Mouse (Mus musculus): ENCODE measurements around the gene Hyal3. TPM values are rescaled to one million over a fixed set of nuclear protein-coding genes. Genes with fewer than 3 reads are reported as not detected.
A peak's percentile ranks its signal among the peaks of the same experiment; 100 is the strongest.

Hyal3 gene
- polyA plus RNA-seq, 1 experiment from 2014 or later: 1.5 TPM

DNA sequence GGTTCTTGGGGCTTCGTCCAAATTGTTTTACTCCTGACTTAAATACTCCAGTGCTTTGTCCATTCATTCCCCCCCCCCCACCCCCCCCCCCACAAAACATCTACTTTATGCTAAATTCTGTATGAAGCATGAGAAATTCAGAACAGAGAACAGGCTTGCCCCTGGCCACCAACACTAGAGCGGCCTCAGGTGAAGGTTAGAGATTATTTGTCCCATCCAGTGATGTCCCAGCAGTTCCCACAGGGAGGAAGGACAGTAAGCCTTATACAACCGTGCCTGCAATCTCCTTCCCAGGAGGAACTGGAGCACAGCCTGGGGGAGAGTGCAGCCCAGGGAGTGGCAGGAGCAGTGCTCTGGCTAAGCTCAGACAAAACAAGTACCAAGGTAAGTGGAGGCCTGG is 2.0 kb upstream of the Hyal3 start, which contains the start of gene Naa80:
Gene Naa80, plus strand, starts transcription at position 301 of the 400 bp plus-strand sequence.
- no peaks in the 10 kb centered on the region for H3K27me3 ChIP-seq (replicated peaks)
- 0 out of 2 replicates have a peak within 1 kb of the TSS, but pooled peaks have one; percentile 8 for H3K9ac ChIP-seq
- ATAC-seq (ENCODE audit: low FRiP score, low read depth): no peak
- peaks cover 43% of the 10 kb centered on the region for H3K4me1 ChIP-seq
- no peak within 1 kb of the TSS for H3K4me3 ChIP-seq
- no peak within 1 kb of the TSS for H3K27ac ChIP-seq
- peaks cover 21% of the 10 kb centered on the region for H3K36me3 ChIP-seq
- 81% methylated on average over 3 of the region's 3 CpGs for whole genome bisulfite sequencing
- peak within 1 kb of the TSS; percentile 95; the same call in 1 of the 2 replicates for H3K4me2 ChIP-seq (replicated peaks)
- no peaks in the 10 kb centered on the region for H3K9me3 ChIP-seq

DNA sequence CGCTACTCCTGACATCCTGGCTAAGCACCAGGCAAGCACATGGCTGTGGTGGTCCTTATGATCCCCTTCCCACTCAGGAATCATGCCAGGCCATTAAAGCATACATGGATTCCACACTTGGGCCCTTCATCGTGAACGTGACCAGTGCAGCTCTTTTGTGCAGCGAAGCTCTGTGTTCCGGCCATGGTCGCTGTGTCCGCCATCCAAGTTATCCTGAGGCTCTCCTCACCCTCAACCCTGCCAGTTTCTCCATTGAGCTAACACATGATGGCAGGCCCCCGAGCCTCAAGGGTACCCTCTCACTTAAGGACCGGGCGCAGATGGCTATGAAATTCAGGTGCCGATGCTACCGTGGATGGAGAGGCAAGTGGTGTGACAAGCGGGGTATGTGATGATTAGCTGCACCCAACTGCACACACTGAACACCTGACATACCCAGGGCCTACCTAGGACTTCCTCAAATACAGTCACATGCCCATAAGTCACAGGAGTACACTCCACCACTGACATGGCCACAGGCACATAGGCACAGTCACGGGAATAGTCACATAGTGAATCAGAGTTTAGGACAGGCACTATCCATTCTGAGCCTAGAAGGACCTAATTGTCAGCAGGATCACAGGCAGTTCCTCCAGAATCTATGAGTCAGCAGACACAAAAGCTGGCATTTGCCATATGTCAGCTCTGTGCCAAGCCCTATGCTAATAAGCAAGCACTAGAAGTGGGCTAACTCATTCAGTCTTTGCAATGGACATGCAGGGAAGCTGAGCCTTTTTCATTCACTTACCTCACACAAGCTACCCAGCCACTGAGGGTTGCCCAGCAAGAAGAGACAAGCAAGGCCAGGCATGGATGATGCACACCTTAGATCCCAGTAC is 1.4 kb upstream of the Hyal3 start:
- H3K4me1 ChIP-seq: peaks cover 43% of the 10 kb centered on the region
- H3K9ac ChIP-seq: no peak overlapping the region
- WGBS: 94% methylated on average over 14 of the region's 14 CpGs
- H3K4me3 ChIP-seq: no peak overlapping the region
- H3K9me3 ChIP-seq: no peaks in the 10 kb centered on the region
- H3K27me3 ChIP-seq (replicated peaks): no peaks in the 10 kb centered on the region
- no peak overlapping the region for H3K27ac ChIP-seq
- peak overlapping the region; percentile 95; the same call in 1 of the 2 replicates for H3K4me2 ChIP-seq (replicated peaks)
- H3K36me3 ChIP-seq: peaks cover 17% of the 10 kb centered on the region
- no peak for ATAC-seq (ENCODE audit: low FRiP score, low read depth)

DNA sequence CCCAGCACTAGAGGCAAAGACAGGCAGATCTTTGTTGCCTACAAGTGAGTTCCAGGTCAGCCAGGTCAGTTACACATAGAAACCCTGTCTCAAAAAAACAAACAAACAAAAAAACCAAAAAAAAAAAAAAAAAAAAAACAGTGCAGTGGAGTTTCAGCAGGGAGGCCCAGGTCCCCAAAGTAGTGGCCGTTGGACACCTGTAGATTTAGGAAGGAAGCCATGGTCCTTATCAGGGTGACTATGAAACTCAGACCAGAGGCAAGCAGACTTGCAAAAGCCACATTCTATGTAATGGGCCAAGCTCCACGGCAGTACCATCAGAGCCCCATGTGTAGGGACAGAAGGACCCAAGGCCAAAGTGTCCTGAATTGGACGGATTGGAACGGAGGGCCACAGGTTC is 966 bp downstream of the Hyal3 start:
- Histone ChIP-seq H3K27me3 (replicated peaks) (no peaks in the 10 kb centered on the region), H3K4me3 (no peak overlapping the region), H3K27ac (no peak overlapping the region), H3K4me1 (peaks cover 36% of the 10 kb centered on the region), H3K4me2 (replicated peaks) (peak overlapping the region; percentile 95), H3K9me3 (no peaks in the 10 kb centered on the region), H3K9ac (no peak overlapping the region), H3K36me3 (peaks cover 9% of the 10 kb centered on the region)
- WGBS: 79% methylated on average over 4 of the region's 4 CpGs
- no peak for ATAC-seq (ENCODE audit: low FRiP score, low read depth)

DNA sequence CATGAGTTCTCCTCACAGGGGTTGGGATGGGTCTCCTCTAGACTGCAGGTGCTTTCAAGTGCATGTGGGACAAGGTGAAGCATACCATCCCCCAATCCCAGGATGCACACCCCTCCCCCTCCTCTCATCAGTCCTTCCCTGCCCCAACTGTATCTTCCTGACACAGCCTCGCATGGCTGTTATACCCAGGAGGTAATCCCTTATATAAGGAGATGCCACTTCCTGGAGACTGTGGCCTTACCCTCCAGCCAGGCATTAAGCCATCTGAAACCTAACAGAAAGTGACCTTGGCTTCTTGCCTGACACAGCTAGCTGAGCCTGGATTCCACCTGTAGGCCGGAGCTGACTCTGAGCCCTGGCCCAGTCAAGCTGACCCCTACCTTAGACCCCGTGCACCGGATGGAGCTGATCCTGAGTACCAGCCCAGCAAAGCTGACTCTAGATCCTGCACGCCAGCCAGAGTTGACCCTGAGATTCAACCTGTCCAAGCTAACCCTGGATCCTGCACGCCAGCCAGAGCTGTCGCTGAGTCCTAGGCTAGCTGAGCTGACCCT is 2.0 kb downstream of the Hyal3 start:
- no peaks in the 10 kb centered on the region for H3K9me3 ChIP-seq
- no peak overlapping the region for H3K9ac ChIP-seq
- H3K4me2 ChIP-seq (replicated peaks): no peak overlapping the region
- H3K27me3 ChIP-seq (replicated peaks): no peaks in the 10 kb centered on the region
- H3K4me3 ChIP-seq: no peak overlapping the region
- H3K27ac ChIP-seq: no peak overlapping the region
- H3K4me1 ChIP-seq: peaks cover 26% of the 10 kb centered on the region
- no peak for ATAC-seq (ENCODE audit: low FRiP score, low read depth)
- 91% methylated on average over 7 of the region's 7 CpGs for WGBS
- peaks cover 9% of the 10 kb centered on the region for H3K36me3 ChIP-seq

DNA sequence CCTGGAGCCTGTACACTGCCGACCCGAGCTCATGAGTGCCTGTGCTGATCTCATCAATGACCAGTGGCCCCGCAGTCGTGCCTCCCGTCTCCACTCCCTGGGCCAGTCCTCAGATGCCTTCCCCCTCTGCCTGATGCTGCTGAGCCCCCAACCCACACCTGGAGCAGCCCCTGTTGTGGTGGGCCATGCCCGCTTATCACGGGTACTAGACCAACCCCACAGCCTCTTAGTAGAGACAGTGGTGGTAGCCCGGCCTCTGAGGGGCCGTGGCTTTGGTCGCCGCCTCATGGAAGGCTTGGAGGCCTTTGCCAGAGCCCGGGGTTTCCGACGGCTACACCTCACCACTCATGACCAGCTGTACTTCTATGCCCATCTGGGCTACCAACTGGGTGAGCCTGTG is 2.6 kb downstream of the Hyal3 start:
- no peak overlapping the region for H3K27ac ChIP-seq
- H3K4me2 ChIP-seq (replicated peaks): no peak overlapping the region
- H3K4me1 ChIP-seq: peaks cover 29% of the 10 kb centered on the region
- no peaks in the 10 kb centered on the region for H3K9me3 ChIP-seq
- 92% methylated on average over 14 of the region's 14 CpGs for WGBS
- no peak overlapping the region for H3K9ac ChIP-seq
- no peak for ATAC-seq (ENCODE audit: low FRiP score, low read depth)
- no peaks in the 10 kb centered on the region for H3K27me3 ChIP-seq (replicated peaks)
- peaks cover 9% of the 10 kb centered on the region for H3K36me3 ChIP-seq
- H3K4me3 ChIP-seq: no peak overlapping the region

DNA sequence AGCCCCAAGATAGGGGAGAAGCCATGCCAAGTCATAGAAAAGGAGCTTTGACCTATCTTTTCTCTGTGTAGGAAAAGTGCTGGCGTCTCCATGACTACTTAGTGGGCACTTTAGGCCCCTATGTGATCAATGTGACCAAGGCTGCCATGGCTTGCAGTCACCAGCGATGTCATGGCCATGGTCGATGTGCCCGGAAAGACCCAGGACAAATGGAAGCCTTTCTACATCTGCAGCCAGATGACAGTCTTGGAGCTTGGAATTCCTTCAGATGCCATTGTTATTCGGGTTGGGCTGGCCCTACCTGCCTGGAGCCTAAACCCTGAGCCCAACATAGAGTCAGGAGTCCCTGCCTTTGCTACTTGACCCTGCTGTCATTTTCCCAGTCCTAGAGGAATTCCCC is 5.9 kb downstream of the Hyal3 start:
- no peak overlapping the region for H3K27ac ChIP-seq
- H3K9ac ChIP-seq: no peak overlapping the region
- H3K4me3 ChIP-seq: no peak overlapping the region
- no peaks in the 10 kb centered on the region for H3K9me3 ChIP-seq
- H3K4me1 ChIP-seq: peaks cover 20% of the 10 kb centered on the region
- H3K27me3 ChIP-seq (replicated peaks): no peaks in the 10 kb centered on the region
- ATAC-seq (ENCODE audit: low FRiP score, low read depth): no peak
- WGBS: 92% methylated on average over 5 of the region's 5 CpGs
- peaks cover 26% of the 10 kb centered on the region for H3K36me3 ChIP-seq
- H3K4me2 ChIP-seq (replicated peaks): no peak overlapping the region

DNA sequence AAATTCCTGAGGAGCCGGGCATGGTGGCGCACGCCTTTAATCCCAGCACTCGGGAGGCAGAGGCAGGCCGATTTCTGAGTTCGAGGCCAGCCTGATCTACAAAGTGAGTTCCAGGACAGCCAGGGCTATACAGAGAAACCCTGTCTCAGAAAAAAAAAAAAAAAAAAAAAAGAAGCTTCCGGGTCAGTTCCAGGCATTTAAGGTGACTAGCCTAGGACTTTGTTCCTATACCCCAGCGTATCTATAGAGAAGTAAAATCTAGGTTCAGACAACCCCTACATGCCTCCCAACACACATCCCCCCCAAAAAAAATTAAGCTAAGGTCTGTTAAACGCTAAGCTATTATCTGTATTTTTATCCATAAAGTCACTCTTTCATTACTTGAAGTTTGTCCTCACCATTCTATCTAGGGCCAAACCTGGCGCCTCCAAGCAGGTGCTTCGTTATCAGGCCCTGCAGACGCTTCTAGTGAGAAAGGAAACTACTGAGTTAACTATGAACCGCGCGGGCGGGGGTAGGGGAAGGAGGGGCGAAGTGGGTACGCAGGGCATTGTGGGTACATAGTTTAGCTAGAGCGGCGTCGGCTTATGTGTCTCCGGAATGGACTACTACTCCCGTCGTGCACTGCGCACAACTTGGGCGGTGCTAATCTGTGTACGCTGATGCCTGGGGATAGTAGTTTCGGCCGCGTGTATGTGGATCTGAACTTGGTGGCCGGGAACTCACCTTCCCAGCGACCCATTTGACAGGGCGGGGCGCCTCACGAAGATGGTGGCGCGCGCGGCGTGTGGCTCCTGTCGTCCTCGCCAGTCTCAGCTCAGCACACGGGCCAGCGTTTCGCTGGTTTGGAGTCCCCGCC is 6.6 kb downstream of the Hyal3 start, which contains the start of gene Ifrd2:
Gene Ifrd2, plus strand, starts transcription at position 669 of the 859 bp plus-strand sequence.
- peak within 1 kb of the TSS; percentile 74 for H3K4me3 ChIP-seq

DNA sequence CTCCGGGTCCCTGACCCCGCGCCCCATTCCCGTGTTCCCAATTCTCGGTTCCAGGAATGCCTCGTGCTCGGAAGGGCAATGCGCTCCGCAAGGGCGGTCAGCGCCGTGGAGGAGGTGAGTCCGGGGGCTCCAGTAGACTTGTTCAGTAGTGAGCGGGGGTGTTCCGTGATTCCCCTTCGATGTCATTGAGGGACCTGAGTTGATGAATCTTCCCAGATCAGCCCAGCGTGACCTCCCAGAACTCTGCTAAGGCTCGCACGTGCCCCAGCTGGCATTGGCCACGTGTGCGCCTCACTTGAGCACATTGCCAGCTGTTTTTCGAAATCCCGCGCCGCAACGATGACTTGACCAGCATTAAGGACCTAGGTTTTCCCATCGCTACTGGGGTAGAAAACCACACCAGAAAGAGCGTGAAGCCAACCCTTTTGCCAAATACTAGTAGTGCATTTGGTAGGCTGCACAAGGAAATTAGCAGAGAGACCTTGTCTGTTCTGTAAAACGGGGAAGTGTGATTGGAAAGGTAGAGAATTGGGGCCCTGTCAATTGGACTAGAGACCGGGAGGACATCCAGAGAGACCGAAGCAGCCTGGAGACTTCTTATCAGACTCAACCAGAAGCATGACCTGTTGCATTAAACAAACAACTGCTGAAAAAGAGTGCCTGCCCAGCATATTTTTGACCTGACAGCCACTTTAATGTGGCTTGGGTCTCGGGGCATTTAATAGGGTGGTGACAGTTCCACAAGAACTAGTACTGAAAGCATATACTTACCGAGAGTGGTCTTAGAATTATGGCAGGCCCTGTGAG is 7.4 kb downstream of the Hyal3 start:
- ATAC-seq (ENCODE audit: low FRiP score, low read depth): peak; percentile 62; the same call in 1 of the 2 replicates
- Histone ChIP-seq H3K27ac (no peak overlapping the region), H3K9me3 (no peaks in the 10 kb centered on the region), H3K27me3 (replicated peaks) (no peaks in the 10 kb centered on the region), H3K9ac (peak overlapping the region; percentile 55), H3K4me3 (peak overlapping the region; percentile 74), H3K36me3 (peaks cover 37% of the 10 kb centered on the region), H3K4me2 (replicated peaks) (peak overlapping the region; percentile 85), H3K4me1 (peaks cover 12% of the 10 kb centered on the region)
- WGBS: 7% methylated on average over 33 of the region's 33 CpGs

More for the DNA sequence above, 6.6 kb downstream of the Hyal3 start, which contains the start of gene Ifrd2:
- H3K36me3 ChIP-seq: peaks cover 33% of the 10 kb centered on the region
- H3K9me3 ChIP-seq: no peaks in the 10 kb centered on the region
- peak within 1 kb of the TSS; percentile 55 for H3K9ac ChIP-seq
- ATAC-seq (ENCODE audit: low FRiP score, low read depth): peak; percentile 97
- no peak within 1 kb of the TSS for H3K27ac ChIP-seq
- WGBS: 14% methylated on average over 46 of the region's 46 CpGs
- H3K4me2 ChIP-seq (replicated peaks): peak within 1 kb of the TSS; percentile 85
- peaks cover 14% of the 10 kb centered on the region for H3K4me1 ChIP-seq
- H3K27me3 ChIP-seq (replicated peaks): no peaks in the 10 kb centered on the region

DNA sequence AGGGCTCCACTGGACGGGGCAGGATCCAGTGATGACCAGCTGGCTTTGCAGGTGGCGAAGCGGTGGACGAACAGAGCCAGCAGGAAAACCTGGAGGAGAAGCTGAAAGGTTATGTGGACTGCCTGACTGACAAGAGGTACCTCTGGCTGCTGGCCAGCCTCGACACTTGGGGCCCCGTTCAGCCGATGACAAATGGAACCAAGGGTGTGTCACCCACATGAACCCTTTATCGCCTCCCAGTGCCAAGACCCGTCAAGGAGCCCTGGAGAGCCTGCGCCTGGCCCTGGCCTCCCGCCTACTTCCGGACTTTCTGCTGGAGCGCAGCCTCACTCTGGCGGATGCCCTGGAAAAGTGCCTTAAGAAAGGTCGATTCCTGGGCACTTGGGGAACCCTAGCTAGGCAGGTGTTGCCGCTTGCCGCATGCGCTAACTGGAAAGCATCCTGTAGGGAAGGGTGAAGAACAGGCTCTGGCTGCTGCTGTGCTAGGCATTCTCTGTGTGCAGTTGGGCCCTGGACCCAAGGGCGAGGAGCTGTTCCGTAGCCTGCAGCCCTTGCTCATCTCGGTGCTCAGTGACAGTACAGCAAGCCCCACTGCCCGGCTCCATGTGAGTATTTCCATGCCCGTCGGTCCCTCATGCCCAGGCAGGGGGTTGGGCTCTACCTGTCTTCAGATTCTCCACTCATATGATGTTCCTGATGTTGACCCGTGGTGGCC is 9.6 kb downstream of the Hyal3 start:
- Histone ChIP-seq H3K27me3 (replicated peaks) (no peaks in the 10 kb centered on the region), H3K4me2 (replicated peaks) (no peak overlapping the region), H3K27ac (no peak overlapping the region), H3K4me3 (no peak overlapping the region), H3K36me3 (peaks cover 44% of the 10 kb centered on the region), H3K9me3 (no peaks in the 10 kb centered on the region), H3K4me1 (peaks cover 12% of the 10 kb centered on the region), H3K9ac (no peak overlapping the region)
- 91% methylated on average over 25 of the region's 25 CpGs for WGBS
- no peak for ATAC-seq (ENCODE audit: low FRiP score, low read depth)

DNA sequence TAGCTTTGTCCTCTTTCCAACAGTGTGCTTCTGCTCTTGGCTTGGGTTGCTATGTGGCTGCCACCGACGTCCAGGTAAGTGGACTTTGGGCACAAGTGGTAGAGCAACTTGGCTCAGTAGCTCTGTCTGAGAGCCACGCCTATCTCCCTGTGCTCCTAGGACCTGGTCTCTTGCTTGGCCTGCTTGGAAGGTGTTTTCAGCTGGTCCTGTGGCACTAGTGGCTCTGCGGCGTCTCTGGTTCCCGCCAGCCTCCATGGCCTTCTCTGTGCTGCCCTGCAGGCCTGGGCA is 10.1 kb downstream of the Hyal3 start:
- no peak overlapping the region for H3K4me2 ChIP-seq (replicated peaks)
- H3K9ac ChIP-seq: no peak overlapping the region
- 97% methylated on average over 6 of the region's 6 CpGs for WGBS
- H3K27ac ChIP-seq: no peak overlapping the region
- H3K4me1 ChIP-seq: peaks cover 12% of the 10 kb centered on the region
- peaks cover 44% of the 10 kb centered on the region for H3K36me3 ChIP-seq
- no peak for ATAC-seq (ENCODE audit: low FRiP score, low read depth)
- H3K9me3 ChIP-seq: no peaks in the 10 kb centered on the region
- H3K27me3 ChIP-seq (replicated peaks): no peaks in the 10 kb centered on the region
- H3K4me3 ChIP-seq: no peak overlapping the region

All from neural tube, embryonic 12.5 days (tissue).